Mouse (Mus musculus) forebrain, embryonic 14.5 days (tissue): Measurements from ENCODE around the gene Vapb. TPM values are rescaled to one million over a fixed set of nuclear protein-coding genes. Genes with fewer than 3 reads are reported as not detected.

Experiments used
- ATAC-seq: fragments of 200-750 bp; cut with Nextera tagmentation; 2 replicates; pipeline ENCODE4 v1.8.0; 2017; ENCODE audit warnings: mild to moderate bottlenecking, moderate library complexity
- DNase-seq: peaks from one replicate; pipeline ENCODE4 v3.0.0-alpha.2; 2015; ENCODE audit warnings: low spot score
- H3K27ac ChIP-seq: fragments of 300-500 bp; sonication (generic); 2 replicates; pipeline ENCODE4 v1.5.1; 2014; ENCODE audit warnings: low read depth, mild to moderate bottlenecking, control low read depth, low read length, moderate library complexity
- H3K27me3 ChIP-seq: fragments of 300-500 bp; sonication (generic); replicated peaks from 2 replicates; pipeline ENCODE4 v1.6.1; 2014; ENCODE audit warnings: low read length, control low read depth, mixed read lengths; ENCODE audit not compliant: control insufficient read depth, insufficient read depth
- H3K36me3 ChIP-seq: fragments of 300-500 bp; sonication (generic); 2 replicates; pipeline ENCODE4 v1.6.1; 2014; ENCODE audit warnings: low read length, control low read depth; ENCODE audit not compliant: control insufficient read depth, insufficient read depth
- H3K4me1 ChIP-seq: fragments of 300-500 bp; sonication (generic); 2 replicates; pipeline ENCODE4 v1.6.1; 2014; ENCODE audit warnings: antibody characterized with exemption, low read length, control low read depth; ENCODE audit not compliant: control insufficient read depth, insufficient read depth
- H3K4me2 ChIP-seq: fragments of 300-500 bp; sonication (generic); 2 replicates; pipeline ENCODE4 v1.6.1; 2014; ENCODE audit warnings: mild to moderate bottlenecking, control low read depth, low read length
- H3K4me3 ChIP-seq: fragments of 300-500 bp; sonication (generic); 2 replicates; pipeline ENCODE4 v1.5.1; 2014; ENCODE audit warnings: low read depth, low read length, control low read depth
- H3K9ac ChIP-seq: fragments of 300-500 bp; sonication (generic); 2 replicates; pipeline ENCODE4 v1.6.1; 2014; ENCODE audit warnings: mild to moderate bottlenecking, low read length, control low read depth, moderate library complexity
- H3K9me3 ChIP-seq: fragments of 300-500 bp; sonication (generic); replicated peaks from 2 replicates; pipeline ENCODE4 v1.6.1; 2016; ENCODE audit warnings: low read length, control low read depth, mixed read lengths; ENCODE audit not compliant: control insufficient read depth
- WGBS: fragments of 180-500 bp; shearing (Covaris S2); extraction: QIAGEN DNeasy Blood & Tissue Kit; methylation state at CpG from one replicate; pipeline ENCODE4 v1.1.7; 2014; 5-methylcytosine and 5-hydroxymethylcytosine counted together
- polyA plus RNA-seq: library from polyadenylated mRNA; unstranded; fragments of >200 nt; fragmentation: Nextera tagmentation; extraction: Ambion mirVana; gene quantifications from 2 replicates; pipeline ENCODE4 v1.2.1, GENCODE M21; 2014

The Vapb gene
- polyA plus RNA-seq, 1 experiment from 2014 or later, result 13.9 TPM

GRCm38 (mm10) chr2:173770620-173771019 lies 33.3 kb downstream of the Vapb start:
- WGBS, result 66% methylated on average over 5 of the region's 5 CpGs
- H3K27ac ChIP-seq, result no peak overlapping the region
- DNase-seq (no peak), ATAC-seq (no peak)
- no peak overlapping the region for H3K4me3 ChIP-seq
- no peaks in the 10 kb centered on the region for H3K27me3 ChIP-seq
- peaks cover 10% of the 10 kb centered on the region; the same call in 1 of the 2 replicates for H3K36me3 ChIP-seq
- H3K9ac ChIP-seq, result no peak overlapping the region
- H3K9me3 ChIP-seq, result no peaks in the 10 kb centered on the region
- no peak overlapping the region for H3K4me2 ChIP-seq
- H3K4me1 ChIP-seq, result peaks cover 10% of the 10 kb centered on the region

GRCm38 (mm10) chr2:173771706-173772105 lies 34.4 kb downstream of the Vapb start:
- Histone ChIP-seq H3K4me2 (no peak overlapping the region), H3K9me3 (no peaks in the 10 kb centered on the region), H3K27me3 (no peaks in the 10 kb centered on the region), H3K36me3 (peaks cover 7% of the 10 kb centered on the region), H3K27ac (0 out of 2 replicates have a peak overlapping the region, but pooled peaks have one; percentile 17), H3K4me3 (no peak overlapping the region), H3K4me1 (peaks cover 16% of the 10 kb centered on the region), H3K9ac (no peak overlapping the region)
- DNase-seq (peak; percentile 35), ATAC-seq (peak; percentile 33)
- WGBS, result 34% methylated on average over 8 of the region's 8 CpGs

- Histone ChIP-seq H3K27ac (peak overlapping the region; percentile 44), H3K4me1 (peaks cover 16% of the 10 kb centered on the region), H3K4me3 (no peak overlapping the region), H3K4me2 (no peak overlapping the region), H3K9me3 (no peaks in the 10 kb centered on the region), H3K27me3 (no peaks in the 10 kb centered on the region), H3K9ac (0 out of 2 replicates have a peak overlapping the region, but pooled peaks have one; percentile 21), H3K36me3 (peaks cover 28% of the 10 kb centered on the region)
- WGBS, result 24% methylated on average over 3 of the region's 3 CpGs
- ATAC-seq (no peak; the same call in 1 of the 2 replicates), DNase-seq (no peak)
Observed at GRCm38 (mm10) chr2:173775556-173775955, 38.2 kb downstream of the Vapb start.

- whole genome bisulfite sequencing, result 12% methylated on average over 9 of the region's 9 CpGs
- H3K4me1 ChIP-seq, result peaks cover 16% of the 10 kb centered on the region
- H3K9me3 ChIP-seq, result no peaks in the 10 kb centered on the region
- no peak overlapping the region for H3K4me2 ChIP-seq
- ATAC-seq, result no peak
- DNase-seq, result no peak
- H3K27me3 ChIP-seq, result no peaks in the 10 kb centered on the region
- H3K36me3 ChIP-seq, result peaks cover 28% of the 10 kb centered on the region
- H3K4me3 ChIP-seq, result no peak overlapping the region
- 0 out of 2 replicates have a peak overlapping the region, but pooled peaks have one; percentile 44 for H3K27ac ChIP-seq
- no peak overlapping the region for H3K9ac ChIP-seq
Observed at GRCm38 (mm10) chr2:173776108-173776507, 38.8 kb downstream of the Vapb start.

- ATAC-seq (no peak), DNase-seq (no peak)
- no peaks in the 10 kb centered on the region for H3K9me3 ChIP-seq
- H3K36me3 ChIP-seq, result peaks cover 32% of the 10 kb centered on the region
- no peak overlapping the region for H3K4me3 ChIP-seq
- no peak overlapping the region; the same call in 1 of the 2 replicates for H3K27ac ChIP-seq
- 71% methylated on average over 5 of the region's 5 CpGs for WGBS
- 0 out of 2 replicates have a peak, but pooled peaks cover 4% of the 10 kb centered on the region for H3K4me1 ChIP-seq
- no peak overlapping the region for H3K4me2 ChIP-seq
- H3K27me3 ChIP-seq, result no peaks in the 10 kb centered on the region
- no peak overlapping the region for H3K9ac ChIP-seq
Observed at GRCm38 (mm10) chr2:173780931-173781330, 43.6 kb downstream of the Vapb start.

- no peak overlapping the region for H3K9ac ChIP-seq
- H3K36me3 ChIP-seq, result peaks cover 10% of the 10 kb centered on the region; the same call in 1 of the 2 replicates
- H3K9me3 ChIP-seq, result no peaks in the 10 kb centered on the region
- WGBS, result 96% methylated on average over 3 of the region's 3 CpGs
- no peaks in the 10 kb centered on the region for H3K4me1 ChIP-seq
- ATAC-seq (no peak), DNase-seq (no peak)
- H3K4me2 ChIP-seq, result no peak overlapping the region
- H3K27me3 ChIP-seq, result no peaks in the 10 kb centered on the region
- H3K27ac ChIP-seq, result no peak overlapping the region
- no peak overlapping the region for H3K4me3 ChIP-seq
Observed at GRCm38 (mm10) chr2:173784366-173784765, 47.1 kb downstream of the Vapb start.

GRCm38 (mm10) chr2:173784884-173785283 lies 47.6 kb downstream of the Vapb start:
- Histone ChIP-seq H3K4me1 (peaks cover 5% of the 10 kb centered on the region; the same call in 1 of the 2 replicates), H3K27me3 (no peaks in the 10 kb centered on the region), H3K36me3 (0 out of 2 replicates have a peak, but pooled peaks cover 8% of the 10 kb centered on the region), H3K4me2 (no peak overlapping the region), H3K9ac (no peak overlapping the region), H3K4me3 (no peak overlapping the region), H3K27ac (no peak overlapping the region), H3K9me3 (no peaks in the 10 kb centered on the region)
- no peak for ATAC-seq
- 84% methylated on average over 6 of the region's 6 CpGs for WGBS
- DNase-seq, result no peak

- H3K9ac ChIP-seq, result peak overlapping the region; percentile 32
- H3K4me3 ChIP-seq, result no peak overlapping the region
- H3K27me3 ChIP-seq, result no peaks in the 10 kb centered on the region
- no peak overlapping the region for H3K4me2 ChIP-seq
- DNase-seq (no peak), ATAC-seq (peak; percentile 62)
- H3K4me1 ChIP-seq, result peaks cover 18% of the 10 kb centered on the region
- WGBS, result 16% methylated on average over 23 of the region's 23 CpGs
- H3K9me3 ChIP-seq, result no peaks in the 10 kb centered on the region
- peak overlapping the region; percentile 39; the same call in 1 of the 2 replicates for H3K27ac ChIP-seq
- H3K36me3 ChIP-seq, result no peaks in the 10 kb centered on the region
Observed at GRCm38 (mm10) chr2:173789945-173790804, 52.9 kb downstream of the Vapb start.
